In genomic region chr17:6113653-6114052, GRCm38 (mm10) we compare ENCODE assay signal across 15 mouse cellular contexts.
"Had no signal": no experiment of that assay in that cellular context is flagged by ENCODE, and none has a peak within 500 bp of the region (broad histone marks: within the 10 kb centered on the region; RNA-seq: fewer than 3 reads in every experiment).

No protein-coding gene starts in this region.

- DNase-seq: cerebellum, adult 2 months; cerebellum, adult 8-10 months; cerebellum, adult 9-11 months; cerebellum, postnatal 10 days; cerebellum, postnatal 25 days; cerebellum, postnatal 36 days; embryo, embryonic 11 days; forebrain, postnatal 0 days; gastrocnemius, adult 2 months; gastrocnemius, postnatal 10 days; gastrocnemius, postnatal 14 days; gastrocnemius, postnatal 25 days; gastrocnemius, postnatal 36 days; heart, adult 18-20 months; heart, adult 2 months had no signal
